Mouse (Mus musculus) embryonic fibroblast, embryonic 13.5 days (primary cell): ENCODE data around the gene Bin2.

ENCODE experiments used
- CTCF ChIP-seq: IDR thresholded peaks from 2 replicates; pipeline ENCODE4 v1.5.1; 2011; ENCODE audit warnings: mild to moderate bottlenecking, control low read depth, low read length, moderate library complexity, borderline replicate concordance; ENCODE audit not compliant: insufficient read depth
- POLR2A ChIP-seq: IDR thresholded peaks from 2 replicates; pipeline ENCODE4 v1.6.1; 2011; ENCODE audit warnings: low read depth, mild to moderate bottlenecking, control low read depth, low read length, moderate library complexity

GRCm38 (mm10) chr15:100673585-100674391 is 4.4 kb upstream of the Bin2 start:
- no peak for TF ChIP-seq POLR2A
- TF ChIP-seq CTCF = no peak
